Mouse (Mus musculus): Measurements from ENCODE around the gene Suclg2. TPM values are rescaled to one million over a fixed set of nuclear protein-coding genes. Genes with fewer than 3 reads are reported as not detected.

Gene Suclg2
- total RNA-seq, 2 experiments from 2014 or later, result 46.0 to 58.8 TPM

- no peak for ATAC-seq (replicated peaks; ENCODE audit: poor library complexity)
Measured at GRCm38 (mm10) chr6:95574389-95574788, 144.2 kb downstream of the Suclg2 start.

GRCm38 (mm10) chr6:95573035-95573759, 145.4 kb downstream of the Suclg2 start:
- no peak for ATAC-seq (replicated peaks; ENCODE audit: poor library complexity)

GRCm38 (mm10) chr6:95571620-95572019, 147.0 kb downstream of the Suclg2 start:
- ATAC-seq (replicated peaks; ENCODE audit: poor library complexity), result no peak

- ATAC-seq (replicated peaks; ENCODE audit: poor library complexity), result no peak
Measured at GRCm38 (mm10) chr6:95563355-95564009, 155.1 kb downstream of the Suclg2 start.

GRCm38 (mm10) chr6:95556320-95556719, 162.3 kb downstream of the Suclg2 start:
- no peak for ATAC-seq (replicated peaks; ENCODE audit: poor library complexity)

GRCm38 (mm10) chr6:95552339-95552950, 166.2 kb downstream of the Suclg2 start:
- ATAC-seq (replicated peaks; ENCODE audit: poor library complexity), result peak; percentile 80

- no peak for ATAC-seq (replicated peaks; ENCODE audit: poor library complexity)
Measured at GRCm38 (mm10) chr6:95551000-95551399, 167.6 kb downstream of the Suclg2 start.

- no peak for ATAC-seq (replicated peaks; ENCODE audit: poor library complexity)
Measured at GRCm38 (mm10) chr6:95546189-95546832, 172.3 kb downstream of the Suclg2 start.

- no peak for ATAC-seq (replicated peaks; ENCODE audit: poor library complexity)
Measured at GRCm38 (mm10) chr6:95545714-95546113, 172.9 kb downstream of the Suclg2 start.

- no peak for ATAC-seq (replicated peaks; ENCODE audit: poor library complexity)
Measured at GRCm38 (mm10) chr6:95545296-95545695, 173.3 kb downstream of the Suclg2 start.

- no peak for ATAC-seq (replicated peaks; ENCODE audit: poor library complexity)
Measured at GRCm38 (mm10) chr6:95535191-95535590, 183.4 kb downstream of the Suclg2 start.

GRCm38 (mm10) chr6:95519846-95520245, 198.8 kb downstream of the Suclg2 start:
- ATAC-seq (replicated peaks; ENCODE audit: poor library complexity), result no peak

- no peak for ATAC-seq (replicated peaks; ENCODE audit: poor library complexity)
Measured at GRCm38 (mm10) chr6:95518406-95518805, 200.2 kb downstream of the Suclg2 start.

- ATAC-seq (replicated peaks; ENCODE audit: poor library complexity), result no peak
Measured at GRCm38 (mm10) chr6:95515721-95516120, 202.9 kb downstream of the Suclg2 start.

- no peak for ATAC-seq (replicated peaks; ENCODE audit: poor library complexity)
Measured at GRCm38 (mm10) chr6:95514726-95515125, 203.9 kb downstream of the Suclg2 start.

- ATAC-seq (replicated peaks; ENCODE audit: poor library complexity), result no peak
Measured at GRCm38 (mm10) chr6:95511689-95512088, 206.9 kb downstream of the Suclg2 start.

GRCm38 (mm10) chr6:95500771-95501170, 217.8 kb downstream of the Suclg2 start:
- no peak for ATAC-seq (replicated peaks; ENCODE audit: poor library complexity)

- no peak for ATAC-seq (replicated peaks; ENCODE audit: poor library complexity)
Measured at GRCm38 (mm10) chr6:95499639-95500038, 219.0 kb downstream of the Suclg2 start.

- no peak for ATAC-seq (replicated peaks; ENCODE audit: poor library complexity)
Measured at GRCm38 (mm10) chr6:95492216-95492956, 226.2 kb downstream of the Suclg2 start.

- no peak for ATAC-seq (replicated peaks; ENCODE audit: poor library complexity)
Measured at GRCm38 (mm10) chr6:95491043-95491442, 227.6 kb downstream of the Suclg2 start.

GRCm38 (mm10) chr6:95485791-95486190, 232.8 kb downstream of the Suclg2 start:
- ATAC-seq (replicated peaks; ENCODE audit: poor library complexity), result no peak

Data from megakaryocyte progenitor cell, adult 5-6 weeks (primary cell).